Mouse (Mus musculus) heart, adult 2 months (tissue): ENCODE data around the gene Pcdh10. TPM values are rescaled to one million over a fixed set of nuclear protein-coding genes. Genes with fewer than 3 reads are reported as not detected.

Experiments
- DNase-seq, 2 experiments: peaks; one replicate each; pipeline ENCODE4 v3.0.0; 2021
- H3K27ac ChIP-seq: fragments of 200-600 bp; 2 replicates; pipeline ENCODE4 v1.8.1; 2022
- H3K27me3 ChIP-seq: fragments of 200-500 bp; 2 replicates; pipeline ENCODE4 v1.6.1; 2012; ENCODE audit warnings: mild to moderate bottlenecking, low read length, inconsistent platforms, mixed read lengths; ENCODE audit not compliant: control insufficient read depth, insufficient read depth
- H3K36me3 ChIP-seq: fragments of 200-500 bp; 2 replicates; pipeline ENCODE4 v1.6.1; 2012; ENCODE audit warnings: low read length, inconsistent platforms; ENCODE audit not compliant: control insufficient read depth, insufficient read depth
- H3K4me1 ChIP-seq: fragments of 200-500 bp; 2 replicates; pipeline ENCODE4 v1.6.1; 2011; ENCODE audit warnings: low read length; ENCODE audit not compliant: control insufficient read depth, insufficient read depth
- H3K4me3 ChIP-seq: fragments of 200-600 bp; 2 replicates; pipeline ENCODE4 v1.8.1; 2022
- H3K79me2 ChIP-seq: fragments of 200-500 bp; replicated peaks from 2 replicates; pipeline ENCODE4 v1.6.1; 2012; ENCODE audit warnings: mild to moderate bottlenecking, inconsistent platforms, low read length, moderate library complexity, mixed read lengths; ENCODE audit not compliant: control insufficient read depth, insufficient read depth
- H3K9ac ChIP-seq: fragments of 200-500 bp; 2 replicates; pipeline ENCODE4 v1.6.1; 2012; ENCODE audit warnings: low read depth, mild to moderate bottlenecking, control low read depth, inconsistent platforms, low read length, mixed read lengths
- CTCF ChIP-seq: fragments of 200-600 bp; IDR thresholded peaks from 2 replicates; pipeline ENCODE4 v1.8.1; 2022; ENCODE audit warnings: antibody characterized with exemption, mild to moderate bottlenecking, moderate library complexity
- EP300 ChIP-seq: fragments of 200-500 bp; IDR thresholded peaks from 2 replicates; pipeline ENCODE4 v1.6.1; 2011; ENCODE audit warnings: low read depth, low read length, control low read depth; ENCODE audit not compliant: insufficient read depth
- POLR2A ChIP-seq: fragments of 200-500 bp; IDR thresholded peaks from 2 replicates; pipeline ENCODE4 v1.6.1; 2011; ENCODE audit warnings: mild to moderate bottlenecking, low read depth, low read length, control low read depth; ENCODE audit not compliant: insufficient read depth
- WGBS: fragments of 180-500 bp; shearing (Covaris S2); methylation state at CpG from one replicate; pipeline ENCODE4 v1.1.7; 2018; 5-methylcytosine and 5-hydroxymethylcytosine counted together
- intact Hi-C: fragments of 180-260 bp; cut with DNase I; formaldehyde crosslinking; loops from one replicate; pipeline ENCODE4 v1.15.1; 2025
- polyA plus RNA-seq: library from polyadenylated mRNA; depleted of rRNA; stranded (reverse); fragments of >200 nt; gene quantifications from 2 replicates; pipeline ENCODE4 v1.2.3, GENCODE M21; 2012
- total RNA-seq, 2 experiments: library from RNA; stranded (reverse); gene quantifications; 2 replicates each; pipeline ENCODE4 v1.2.3; 2021

Gene Pcdh10
- total and polyA plus RNA-seq, 3 experiments = 0.02 TPM; not detected in 1

GRCm38 (mm10) chr3:45385028-45385427, 6.8 kb downstream of the Pcdh10 start:
- intact Hi-C loops = no loop called here
- no peaks in the 10 kb centered on the region for H3K4me1 ChIP-seq
- no peak overlapping the region for H3K4me3 ChIP-seq
- no peak overlapping the region for H3K9ac ChIP-seq
- H3K27me3 ChIP-seq = peaks cover 16% of the 10 kb centered on the region
- no peaks in the 10 kb centered on the region for H3K79me2 ChIP-seq
- no peak for DNase-seq
- TF ChIP-seq EP300 (no peak), POLR2A (no peak), CTCF (no peak)
- no peaks in the 10 kb centered on the region for H3K36me3 ChIP-seq
- H3K27ac ChIP-seq = no peak overlapping the region
- WGBS = 77% methylated on average over 3 of the region's 3 CpGs

GRCm38 (mm10) chr3:45385451-45385850, 7.3 kb downstream of the Pcdh10 start:
- H3K9ac ChIP-seq = no peak overlapping the region
- no peaks in the 10 kb centered on the region for H3K79me2 ChIP-seq
- no peaks in the 10 kb centered on the region for H3K4me1 ChIP-seq
- WGBS = 70% methylated on average over 2 of the region's 2 CpGs
- no peak overlapping the region for H3K27ac ChIP-seq
- intact Hi-C loops = no loop called here
- H3K4me3 ChIP-seq = no peak overlapping the region
- H3K36me3 ChIP-seq = no peaks in the 10 kb centered on the region
- TF ChIP-seq CTCF (no peak), EP300 (no peak), POLR2A (no peak)
- H3K27me3 ChIP-seq = peaks cover 12% of the 10 kb centered on the region
- no peak for DNase-seq

GRCm38 (mm10) chr3:45386512-45386911, 8.3 kb downstream of the Pcdh10 start:
- Histone ChIP-seq H3K27me3 (peaks cover 3% of the 10 kb centered on the region), H3K36me3 (no peaks in the 10 kb centered on the region), H3K4me1 (no peaks in the 10 kb centered on the region), H3K79me2 (no peaks in the 10 kb centered on the region), H3K4me3 (no peak overlapping the region), H3K27ac (no peak overlapping the region), H3K9ac (no peak overlapping the region)
- TF ChIP-seq POLR2A (no peak), CTCF (no peak), EP300 (no peak)
- no peak for DNase-seq
- intact Hi-C loops = no loop called here
- 62% methylated on average over 2 of the region's 2 CpGs for WGBS

- no peak overlapping the region for H3K9ac ChIP-seq
- no peaks in the 10 kb centered on the region for H3K27me3 ChIP-seq
- intact Hi-C loops = no loop called here
- DNase-seq = no peak
- H3K79me2 ChIP-seq = no peaks in the 10 kb centered on the region
- no peak overlapping the region for H3K4me3 ChIP-seq
- no peaks in the 10 kb centered on the region for H3K36me3 ChIP-seq
- H3K4me1 ChIP-seq = no peaks in the 10 kb centered on the region
- TF ChIP-seq EP300 (no peak), POLR2A (no peak), CTCF (no peak)
- WGBS = 73% methylated on average over 4 of the region's 4 CpGs
- H3K27ac ChIP-seq = no peak overlapping the region
Measured at GRCm38 (mm10) chr3:45397101-45397500, 18.9 kb downstream of the Pcdh10 start.

GRCm38 (mm10) chr3:45403239-45403638, 25.0 kb downstream of the Pcdh10 start:
- Histone ChIP-seq H3K4me3 (no peak overlapping the region), H3K79me2 (no peaks in the 10 kb centered on the region), H3K27me3 (no peaks in the 10 kb centered on the region), H3K4me1 (no peaks in the 10 kb centered on the region), H3K27ac (no peak overlapping the region), H3K36me3 (no peaks in the 10 kb centered on the region), H3K9ac (no peak overlapping the region)
- DNase-seq = no peak
- intact Hi-C loops = no loop called here
- WGBS = 81% methylated on average over 2 of the region's 2 CpGs
- TF ChIP-seq CTCF = no peak
- no peak for TF ChIP-seq EP300
- TF ChIP-seq POLR2A = no peak

GRCm38 (mm10) chr3:45431691-45432090, 53.5 kb downstream of the Pcdh10 start:
- TF ChIP-seq CTCF (no peak), POLR2A (no peak), EP300 (no peak)
- H3K79me2 ChIP-seq = no peaks in the 10 kb centered on the region
- no peak overlapping the region for H3K4me3 ChIP-seq
- H3K9ac ChIP-seq = no peak overlapping the region
- H3K4me1 ChIP-seq = no peaks in the 10 kb centered on the region
- H3K27me3 ChIP-seq = no peaks in the 10 kb centered on the region
- intact Hi-C loops = no loop called here
- H3K36me3 ChIP-seq = no peaks in the 10 kb centered on the region
- no peak overlapping the region for H3K27ac ChIP-seq
- WGBS = 47% methylated on average over 1 of the region's 1 CpGs
- DNase-seq = no peak
